Mouse (Mus musculus) forebrain, embryonic 15.5 days (tissue): Measurements from ENCODE around the gene Smu1. TPM values are rescaled to one million over a fixed set of nuclear protein-coding genes. Genes with fewer than 3 reads are reported as not detected.

ENCODE experiments used
- ATAC-seq: fragments of 200-750 bp; cut with Nextera tagmentation; replicated peaks from 2 replicates; pipeline ENCODE4 v1.8.0; 2017; ENCODE audit warnings: mild to moderate bottlenecking, moderate TSS enrichment, moderate library complexity
- H3K27ac ChIP-seq: fragments of 300-500 bp; sonication (generic); replicated peaks from 2 replicates; pipeline ENCODE4 v1.5.1; 2015; ENCODE audit warnings: mild to moderate bottlenecking, inconsistent platforms
- H3K27me3 ChIP-seq: fragments of 300-500 bp; sonication (generic); 2 replicates; pipeline ENCODE4 v1.6.1; 2015; ENCODE audit warnings: inconsistent platforms
- H3K36me3 ChIP-seq: fragments of 300-500 bp; sonication (generic); 2 replicates; pipeline ENCODE4 v1.6.1; 2015; ENCODE audit warnings: mild to moderate bottlenecking, inconsistent platforms
- H3K4me1 ChIP-seq: fragments of 300-500 bp; sonication (generic); 2 replicates; pipeline ENCODE4 v1.6.1; 2015; ENCODE audit warnings: inconsistent platforms
- H3K4me2 ChIP-seq: fragments of 300-500 bp; sonication (generic); replicated peaks from 2 replicates; pipeline ENCODE4 v1.6.1; 2015; ENCODE audit warnings: mild to moderate bottlenecking, inconsistent platforms
- H3K4me3 ChIP-seq: fragments of 300-500 bp; sonication (generic); 2 replicates; pipeline ENCODE4 v1.5.1; 2015; ENCODE audit warnings: mild to moderate bottlenecking, inconsistent platforms
- H3K9ac ChIP-seq: fragments of 300-500 bp; sonication (generic); replicated peaks from 2 replicates; pipeline ENCODE4 v1.6.1; 2015; ENCODE audit warnings: mild to moderate bottlenecking, inconsistent platforms
- H3K9me3 ChIP-seq: fragments of 300-500 bp; sonication (generic); 2 replicates; pipeline ENCODE4 v1.6.1; 2016; ENCODE audit warnings: inconsistent platforms
- WGBS: fragments of 180-500 bp; shearing (Covaris S2); methylation state at CpG from one replicate; pipeline ENCODE4 v1.1.7; 2015; ENCODE audit warnings: mixed read lengths; 5-methylcytosine and 5-hydroxymethylcytosine counted together
- polyA plus RNA-seq: library from polyadenylated mRNA; unstranded; fragments of >200 nt; fragmentation: Nextera tagmentation; extraction: Ambion mirVana; gene quantifications from 2 replicates; pipeline ENCODE4 v1.2.1, GENCODE M21; 2015

Gene Smu1
- polyA plus RNA-seq, 1 experiment from 2014 or later: 153 TPM

DNA sequence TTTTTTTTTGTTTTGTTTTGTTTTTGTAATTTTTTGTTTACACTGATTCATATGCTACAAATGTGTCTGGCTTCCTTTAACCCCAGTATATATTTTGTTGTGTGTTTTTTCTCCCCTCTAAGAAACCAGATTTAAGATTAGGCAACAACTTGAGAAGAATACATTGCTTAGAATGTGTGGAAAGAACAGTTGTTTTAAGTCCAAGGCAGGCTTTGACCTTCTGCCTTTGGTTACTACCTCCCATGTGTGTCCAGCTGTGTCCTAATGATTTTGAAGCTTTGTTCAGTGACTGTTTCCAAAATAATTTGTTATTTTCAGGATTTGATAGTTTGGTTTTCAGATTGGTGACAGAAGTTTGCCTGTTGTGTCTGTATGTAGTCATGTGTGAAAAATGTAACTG, 26.5 kb downstream of the Smu1 start:
- no peak overlapping the region for H3K4me3 ChIP-seq
- no peak overlapping the region for H3K27ac ChIP-seq
- H3K4me1 ChIP-seq: peaks cover 18% of the 10 kb centered on the region
- no peak for ATAC-seq
- no peaks in the 10 kb centered on the region for H3K9me3 ChIP-seq
- no peak overlapping the region for H3K9ac ChIP-seq
- no peak overlapping the region for H3K4me2 ChIP-seq
- H3K36me3 ChIP-seq: peaks cover 87% of the 10 kb centered on the region
- no peaks in the 10 kb centered on the region for H3K27me3 ChIP-seq

DNA sequence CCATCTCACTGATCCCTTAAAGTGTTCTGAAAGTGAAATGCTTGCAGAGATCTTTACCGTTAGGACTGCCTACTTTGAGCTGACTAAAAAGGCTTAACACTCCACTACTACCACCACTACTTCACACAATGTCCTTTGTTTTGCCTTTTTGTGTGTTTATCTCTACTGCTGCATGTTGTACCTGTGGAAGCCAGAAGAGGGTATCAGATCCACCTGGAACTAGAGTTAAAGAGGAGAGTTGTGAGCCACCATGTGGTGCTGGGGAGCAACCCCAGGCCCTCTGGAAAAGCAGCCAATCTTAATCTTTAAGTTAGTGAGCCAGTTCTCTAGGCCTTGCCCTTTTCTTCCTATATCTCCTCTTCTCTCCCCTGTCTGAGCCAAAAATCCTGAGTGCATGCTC, 30.5 kb downstream of the Smu1 start:
- no peak overlapping the region for H3K4me3 ChIP-seq
- H3K27ac ChIP-seq: no peak overlapping the region
- H3K4me2 ChIP-seq: no peak overlapping the region
- H3K4me1 ChIP-seq: peaks cover 47% of the 10 kb centered on the region
- H3K9ac ChIP-seq: no peak overlapping the region
- H3K27me3 ChIP-seq: no peaks in the 10 kb centered on the region
- WGBS: 79% methylated on average over 1 of the region's 1 CpGs
- H3K9me3 ChIP-seq: no peaks in the 10 kb centered on the region
- peaks cover 73% of the 10 kb centered on the region for H3K36me3 ChIP-seq
- ATAC-seq: no peak

DNA sequence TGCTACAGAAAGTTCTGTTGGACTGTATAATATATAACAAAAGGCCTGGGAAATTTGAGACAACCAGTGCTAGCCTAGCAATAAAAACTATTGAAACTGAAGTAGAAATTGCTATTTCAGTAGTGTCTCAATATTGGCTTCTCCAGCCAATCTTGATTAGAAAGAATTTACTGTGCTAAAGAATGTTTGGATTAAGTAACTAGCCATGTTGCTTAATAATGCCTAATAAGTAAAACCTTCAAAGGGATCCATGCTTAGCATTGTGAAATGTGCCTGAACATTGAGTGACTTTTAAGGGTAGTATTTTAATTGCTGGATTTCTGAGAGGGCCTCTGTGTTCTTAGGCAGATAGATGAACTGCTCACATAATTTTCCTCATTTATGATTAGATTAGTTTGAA, 32.2 kb downstream of the Smu1 start:
- ATAC-seq: no peak

DNA sequence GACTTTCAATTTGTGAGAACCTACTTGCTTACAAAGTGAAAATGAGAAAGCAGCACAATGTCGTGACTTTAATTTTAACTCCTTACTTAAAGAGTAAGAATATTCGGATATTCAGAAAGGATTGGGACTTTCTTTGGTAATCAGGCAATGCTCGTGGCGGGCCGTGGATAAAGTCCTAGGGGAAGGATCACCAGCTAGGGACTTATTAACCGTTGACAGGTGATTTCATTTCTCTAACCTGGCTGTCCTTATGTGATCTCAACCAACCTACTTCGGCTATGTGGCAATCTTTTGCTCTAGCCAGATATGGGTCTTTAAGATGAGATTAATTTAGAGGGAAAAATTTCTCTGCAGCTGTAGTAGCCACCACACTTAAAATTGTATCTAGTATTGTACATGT, 32.6 kb downstream of the Smu1 start:
- ATAC-seq: no peak
- WGBS: 89% methylated on average over 7 of the region's 7 CpGs
- Histone ChIP-seq H3K9ac (0 out of 2 replicates have a peak overlapping the region, but pooled peaks have one; percentile 88), H3K27ac (no peak overlapping the region), H3K36me3 (peaks cover 53% of the 10 kb centered on the region), H3K9me3 (no peaks in the 10 kb centered on the region), H3K4me2 (peak overlapping the region; percentile 76), H3K4me3 (peak overlapping the region; percentile 89), H3K4me1 (peaks cover 62% of the 10 kb centered on the region), H3K27me3 (no peaks in the 10 kb centered on the region)

More for the DNA sequence above, 32.2 kb downstream of the Smu1 start:
- peak overlapping the region; percentile 76 for H3K4me2 ChIP-seq
- H3K9me3 ChIP-seq: no peaks in the 10 kb centered on the region
- H3K4me3 ChIP-seq: peak overlapping the region; percentile 5; the same call in 1 of the 2 replicates
- no peak overlapping the region for H3K27ac ChIP-seq
- no peaks in the 10 kb centered on the region for H3K27me3 ChIP-seq
- peaks cover 62% of the 10 kb centered on the region for H3K4me1 ChIP-seq
- peaks cover 57% of the 10 kb centered on the region for H3K36me3 ChIP-seq
- no peak overlapping the region for H3K9ac ChIP-seq

DNA sequence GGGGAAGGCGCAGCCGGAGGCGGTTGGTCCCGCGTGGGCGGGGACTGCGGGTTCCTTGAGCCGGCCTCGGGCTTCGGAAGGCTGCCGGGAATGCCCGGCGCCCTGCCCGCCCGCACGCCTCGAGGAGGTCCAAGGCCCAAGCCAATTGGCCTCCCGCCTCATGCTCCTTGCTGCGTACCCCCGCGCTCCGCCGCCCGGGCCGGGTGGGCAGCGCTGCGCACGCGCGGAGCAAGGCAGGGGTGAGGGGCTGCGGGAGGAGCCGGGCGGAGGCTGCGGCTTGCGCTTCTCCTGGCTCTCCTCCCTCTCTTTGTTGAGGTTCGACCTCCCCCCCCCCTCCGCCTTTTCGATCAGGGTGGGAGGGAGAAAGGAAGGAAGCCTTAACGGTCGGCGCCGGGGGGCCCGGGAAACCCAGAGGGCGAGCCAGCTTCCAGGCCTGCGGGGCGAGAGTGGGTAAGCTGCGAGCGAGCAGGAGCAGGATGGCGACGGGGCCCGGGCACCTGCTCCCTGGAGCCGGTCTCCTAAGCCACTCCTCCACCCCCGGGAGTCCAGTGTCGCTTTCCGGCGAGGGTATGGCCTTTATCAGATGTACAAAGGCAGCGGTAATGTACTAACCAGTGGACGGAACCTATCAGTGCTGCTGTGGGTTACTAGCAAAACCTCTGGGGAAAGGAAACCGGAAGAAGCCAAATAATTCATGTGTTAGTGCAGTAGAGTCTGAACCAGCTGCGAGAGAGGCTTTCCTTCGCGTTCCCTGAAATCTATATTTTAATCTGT, 34.8 kb downstream of the Smu1 start:
- H3K4me3 ChIP-seq: peak overlapping the region; percentile 89
- H3K9ac ChIP-seq: peak overlapping the region; percentile 88
- peaks cover 32% of the 10 kb centered on the region for H3K36me3 ChIP-seq
- peak; percentile 94 for ATAC-seq
- H3K27ac ChIP-seq: peak overlapping the region; percentile 99
- 0% methylated on average over 59 of the region's 62 CpGs for WGBS
- peak overlapping the region; percentile 76 for H3K4me2 ChIP-seq
- H3K9me3 ChIP-seq: no peaks in the 10 kb centered on the region
- no peaks in the 10 kb centered on the region for H3K27me3 ChIP-seq
- H3K4me1 ChIP-seq: peaks cover 56% of the 10 kb centered on the region

- Histone ChIP-seq H3K9me3 (no peaks in the 10 kb centered on the region), H3K4me1 (peaks cover 51% of the 10 kb centered on the region), H3K4me3 (peak within 1 kb of the TSS; percentile 89), H3K36me3 (peaks cover 27% of the 10 kb centered on the region), H3K9ac (peak within 1 kb of the TSS; percentile 88), H3K27ac (peak within 1 kb of the TSS; percentile 99), H3K4me2 (peak within 1 kb of the TSS; percentile 76), H3K27me3 (no peaks in the 10 kb centered on the region)
- ATAC-seq: peak; percentile 91
- under 1% methylated on average over 54 of the region's 54 CpGs for WGBS
Observed at GRCm38 (mm10) chr4:40722011-40722666, 35.6 kb downstream of the Smu1 start, which contains the start of gene Dnaja1. TSS of gene Dnaja1 (plus strand) at chr4:40722150.

DNA sequence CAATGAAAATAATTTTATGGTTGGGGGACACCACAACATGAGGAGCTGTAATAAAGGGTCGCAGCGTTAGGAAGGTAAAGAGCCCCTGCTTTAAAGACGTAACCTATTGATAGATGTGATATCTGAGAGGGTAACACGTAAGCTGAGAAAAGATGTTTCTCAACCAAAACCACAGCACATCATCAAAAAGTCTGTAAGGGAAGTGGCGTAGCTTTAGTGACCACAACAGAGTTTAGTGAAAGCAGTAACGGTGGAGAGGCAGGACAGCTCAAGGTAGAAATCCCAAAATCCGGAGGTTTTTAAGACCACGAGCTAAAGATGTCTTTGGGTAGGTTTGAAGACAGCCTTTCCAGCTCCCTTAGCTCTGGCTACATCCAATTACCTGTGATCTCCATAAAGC, 36.8 kb downstream of the Smu1 start:
- no peaks in the 10 kb centered on the region for H3K27me3 ChIP-seq
- no peak overlapping the region for H3K9ac ChIP-seq
- H3K4me3 ChIP-seq: no peak overlapping the region
- no peak for ATAC-seq
- WGBS: 95% methylated on average over 8 of the region's 8 CpGs
- H3K27ac ChIP-seq: peak overlapping the region; percentile 99; the same call in 1 of the 2 replicates
- H3K4me1 ChIP-seq: peaks cover 40% of the 10 kb centered on the region
- H3K36me3 ChIP-seq: peaks cover 15% of the 10 kb centered on the region
- H3K4me2 ChIP-seq: no peak overlapping the region
- H3K9me3 ChIP-seq: no peaks in the 10 kb centered on the region

GRCm38 (mm10) chr4:40717141-40717540, 40.6 kb downstream of the Smu1 start:
- Histone ChIP-seq H3K9me3 (no peaks in the 10 kb centered on the region), H3K4me2 (no peak overlapping the region), H3K36me3 (no peaks in the 10 kb centered on the region)

GRCm38 (mm10) chr4:40703710-40704275, 53.9 kb downstream of the Smu1 start:
- peak overlapping the region; percentile 65 for H3K9ac ChIP-seq
- 22% methylated on average over 9 of the region's 9 CpGs for WGBS
- peaks cover 25% of the 10 kb centered on the region for H3K4me1 ChIP-seq
- peak overlapping the region; percentile 96 for H3K27ac ChIP-seq
- peak overlapping the region; percentile 62 for H3K4me3 ChIP-seq
- ATAC-seq: no peak
- H3K36me3 ChIP-seq: no peaks in the 10 kb centered on the region
- no peaks in the 10 kb centered on the region for H3K27me3 ChIP-seq
- H3K9me3 ChIP-seq: no peaks in the 10 kb centered on the region
- H3K4me2 ChIP-seq: peak overlapping the region; percentile 72

More at GRCm38 (mm10) chr4:40717141-40717540, 40.6 kb downstream of the Smu1 start:
- 92% methylated on average over 3 of the region's 3 CpGs for WGBS
- H3K9ac ChIP-seq: no peak overlapping the region
- H3K27ac ChIP-seq: no peak overlapping the region
- H3K27me3 ChIP-seq: no peaks in the 10 kb centered on the region
- no peak overlapping the region for H3K4me3 ChIP-seq
- peaks cover 14% of the 10 kb centered on the region for H3K4me1 ChIP-seq
- no peak for ATAC-seq

DNA sequence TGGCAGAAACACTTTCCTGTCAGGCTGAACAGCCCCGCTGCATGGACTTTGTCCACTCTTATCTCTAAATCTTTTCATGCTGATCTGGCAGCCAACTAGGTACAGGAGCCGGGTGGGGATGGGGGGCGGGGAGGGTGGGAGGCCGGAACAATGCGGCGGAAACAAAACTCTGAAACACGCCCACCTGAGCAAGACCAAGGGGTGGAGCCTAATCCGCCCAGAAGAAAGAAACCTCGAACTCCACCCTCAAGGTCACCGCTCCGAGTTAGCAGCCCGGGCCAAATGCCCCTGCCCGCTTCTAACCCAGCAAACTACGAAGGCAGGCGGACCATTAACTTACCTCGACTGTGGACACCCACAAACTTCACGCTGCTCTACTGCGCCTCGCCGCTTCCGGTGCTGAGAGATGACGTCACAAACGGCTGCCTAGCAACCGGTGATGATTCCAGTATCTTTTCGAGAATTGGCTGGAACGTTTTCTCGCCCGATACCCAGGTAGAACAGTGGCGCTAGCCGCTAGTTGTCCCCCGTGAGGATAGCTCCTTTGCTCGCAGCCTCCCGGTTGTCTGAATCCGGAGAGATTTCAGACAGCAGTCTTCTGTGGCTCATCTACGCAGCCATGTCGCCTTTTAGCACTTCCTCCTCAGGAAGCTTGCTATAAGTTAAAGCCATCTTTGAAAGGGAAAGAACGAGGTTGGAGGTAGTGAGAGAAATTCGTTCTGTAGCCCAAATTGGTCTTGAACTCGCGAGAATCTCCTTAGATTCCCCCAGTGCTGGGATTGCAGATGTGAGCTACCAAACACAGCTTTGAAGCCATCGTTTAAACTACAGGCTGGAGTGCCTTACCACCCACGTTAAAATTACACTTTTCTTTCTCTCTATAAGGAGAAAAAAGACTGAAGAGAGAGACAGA, 54.7 kb downstream of the Smu1 start, which contains the start of gene Aptx:
Gene Aptx (minus strand): TSS at position 398 of the 913 bp plus-strand sequence.
- H3K4me1 ChIP-seq: peaks cover 25% of the 10 kb centered on the region
- WGBS: 0% methylated on average over 42 of the region's 42 CpGs
- H3K4me3 ChIP-seq: peak within 1 kb of the TSS; percentile 62
- H3K4me2 ChIP-seq: peak within 1 kb of the TSS; percentile 72
- peak within 1 kb of the TSS; percentile 65 for H3K9ac ChIP-seq
- peak within 1 kb of the TSS; percentile 96 for H3K27ac ChIP-seq
- peak; percentile 97 for ATAC-seq
- H3K9me3 ChIP-seq: no peaks in the 10 kb centered on the region
- no peaks in the 10 kb centered on the region for H3K27me3 ChIP-seq
- no peaks in the 10 kb centered on the region for H3K36me3 ChIP-seq

DNA sequence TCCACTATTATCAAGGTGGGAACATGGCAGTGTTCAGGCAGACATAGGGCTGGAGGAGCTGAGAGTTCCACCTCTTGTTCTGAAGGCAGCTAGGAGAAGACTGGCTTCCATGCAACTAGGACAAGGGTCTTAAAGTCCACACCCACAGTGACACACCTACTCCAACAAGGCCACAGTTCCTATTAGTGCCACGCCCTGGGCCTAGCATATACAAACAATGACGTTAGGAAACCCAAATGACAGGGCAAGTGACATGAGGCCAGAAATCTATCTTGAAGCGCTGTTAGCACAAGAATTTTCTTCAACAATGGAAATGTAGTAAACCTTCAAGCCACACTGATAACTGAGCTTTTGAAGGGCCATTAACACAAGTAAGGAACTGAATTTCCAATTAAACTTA, 55.9 kb downstream of the Smu1 start:
- H3K4me3 ChIP-seq: peak overlapping the region; percentile 62
- 0 out of 2 replicates have a peak overlapping the region, but pooled peaks have one; percentile 65 for H3K9ac ChIP-seq
- H3K9me3 ChIP-seq: no peaks in the 10 kb centered on the region
- peaks cover under 1% of the 10 kb centered on the region; the same call in 1 of the 2 replicates for H3K36me3 ChIP-seq
- no peaks in the 10 kb centered on the region for H3K27me3 ChIP-seq
- ATAC-seq: no peak
- peak overlapping the region; percentile 72 for H3K4me2 ChIP-seq
- 91% methylated on average over 3 of the region's 3 CpGs for WGBS
- peaks cover 25% of the 10 kb centered on the region for H3K4me1 ChIP-seq
- no peak overlapping the region for H3K27ac ChIP-seq
